Mouse (Mus musculus): ENCODE results near the gene Car11.
A peak's percentile ranks its signal among the peaks of the same experiment; 100 is the strongest.

The Car11 gene

GRCm38 (mm10) chr7:45723301-45723700, 23.7 kb downstream of the Car11 start:
- no peak for DNase-seq (ENCODE audit: low read depth, low spot score)

GRCm38 (mm10) chr7:45723781-45724180, 24.1 kb downstream of the Car11 start:
- no peak for DNase-seq (ENCODE audit: low read depth, low spot score)

GRCm38 (mm10) chr7:45725151-45725550, 25.5 kb downstream of the Car11 start:
- DNase-seq (ENCODE audit: low read depth, low spot score), result peak; percentile 26

GRCm38 (mm10) chr7:45725713-45726112, 26.1 kb downstream of the Car11 start, which contains the start of gene Spaca4:
Gene Spaca4, minus strand, starts transcription at chr7:45725813.
- DNase-seq (ENCODE audit: low read depth, low spot score), result peak; percentile 34

GRCm38 (mm10) chr7:45726419-45726818, 26.8 kb downstream of the Car11 start:
- DNase-seq (ENCODE audit: low read depth, low spot score), result no peak

GRCm38 (mm10) chr7:45727625-45728024, 28.0 kb downstream of the Car11 start:
- no peak for DNase-seq (ENCODE audit: low read depth, low spot score)

- peak; percentile 94 for DNase-seq (ENCODE audit: low read depth, low spot score)
These were observed 31.2 kb downstream of the Car11 start for GRCm38 (mm10) chr7:45730727-45731431.

GRCm38 (mm10) chr7:45733477-45733876, 33.8 kb downstream of the Car11 start:
- no peak for DNase-seq (ENCODE audit: low read depth, low spot score)

- peak; percentile 71 for DNase-seq (ENCODE audit: low read depth, low spot score)
These were observed 39.6 kb downstream of the Car11 start for GRCm38 (mm10) chr7:45739162-45739763.

GRCm38 (mm10) chr7:45739820-45740219, 40.2 kb downstream of the Car11 start:
- DNase-seq (ENCODE audit: low read depth, low spot score), result peak; percentile 53

- DNase-seq (ENCODE audit: low read depth, low spot score), result no peak
These were observed 41.7 kb downstream of the Car11 start for GRCm38 (mm10) chr7:45741308-45741707.

GRCm38 (mm10) chr7:45741777-45742176, 42.1 kb downstream of the Car11 start:
- DNase-seq (ENCODE audit: low read depth, low spot score), result no peak

- peak; percentile 63 for DNase-seq (ENCODE audit: low read depth, low spot score)
These were observed 42.7 kb downstream of the Car11 start for GRCm38 (mm10) chr7:45742338-45742737.

- DNase-seq (ENCODE audit: low read depth, low spot score), result peak; percentile 76
These were observed 44.7 kb downstream of the Car11 start for GRCm38 (mm10) chr7:45744387-45744786.

- DNase-seq (ENCODE audit: low read depth, low spot score), result peak; percentile 67
These were observed 46.9 kb downstream of the Car11 start for GRCm38 (mm10) chr7:45746518-45746917.

GRCm38 (mm10) chr7:45747450-45747849, 47.8 kb downstream of the Car11 start:
- DNase-seq (ENCODE audit: low read depth, low spot score), result peak; percentile 81

- no peak for DNase-seq (ENCODE audit: low read depth, low spot score)
These were observed 48.5 kb downstream of the Car11 start for GRCm38 (mm10) chr7:45748110-45748509.

GRCm38 (mm10) chr7:45749401-45749800, 49.8 kb downstream of the Car11 start:
- no peak for DNase-seq (ENCODE audit: low read depth, low spot score)

GRCm38 (mm10) chr7:45750162-45750561, 50.5 kb downstream of the Car11 start:
- no peak for DNase-seq (ENCODE audit: low read depth, low spot score)
